Mouse (Mus musculus) heart, embryonic 12.5 days (tissue): ENCODE measurements around the gene Epha4. TPM values are rescaled to one million over a fixed set of nuclear protein-coding genes. Genes with fewer than 3 reads are reported as not detected.

ENCODE experiments used
- ATAC-seq: fragments of 200-750 bp; cut with Nextera tagmentation; 2 replicates; pipeline ENCODE4 v1.8.0; 2017; ENCODE audit warnings: moderate TSS enrichment, moderate library complexity; ENCODE audit not compliant: insufficient number of reproducible peaks, low FRiP score
- H3K27ac ChIP-seq: fragments of 300-500 bp; sonication (generic); 2 replicates; pipeline ENCODE4 v1.5.1; 2016; ENCODE audit warnings: mild to moderate bottlenecking, moderate library complexity; ENCODE audit not compliant: poor library complexity, severe bottlenecking
- H3K27me3 ChIP-seq: fragments of 300-500 bp; sonication (generic); replicated peaks from 2 replicates; pipeline ENCODE4 v1.6.1; 2016; ENCODE audit warnings: mild to moderate bottlenecking, moderate library complexity
- H3K36me3 ChIP-seq: fragments of 300-500 bp; sonication (generic); 2 replicates; pipeline ENCODE4 v1.6.1; 2016; ENCODE audit warnings: mild to moderate bottlenecking, moderate library complexity
- H3K4me1 ChIP-seq: fragments of 300-500 bp; sonication (generic); replicated peaks from 2 replicates; pipeline ENCODE4 v1.6.1; 2016; ENCODE audit warnings: mild to moderate bottlenecking
- H3K4me2 ChIP-seq: fragments of 300-500 bp; sonication (generic); 2 replicates; pipeline ENCODE4 v1.6.1; 2016; ENCODE audit warnings: mild to moderate bottlenecking, moderate library complexity
- H3K4me3 ChIP-seq: fragments of 300-500 bp; sonication (generic); 2 replicates; pipeline ENCODE4 v1.5.1; 2016; ENCODE audit warnings: mild to moderate bottlenecking
- H3K9ac ChIP-seq: fragments of 300-500 bp; sonication (generic); 2 replicates; pipeline ENCODE4 v1.6.1; 2016; ENCODE audit warnings: mild to moderate bottlenecking, moderate library complexity
- H3K9me3 ChIP-seq: fragments of 300-500 bp; sonication (generic); replicated peaks from 2 replicates; pipeline ENCODE4 v1.6.1; 2016; ENCODE audit warnings: mild to moderate bottlenecking, moderate library complexity
- WGBS: fragments of 180-500 bp; shearing (Covaris S2); methylation state at CpG from one replicate; pipeline ENCODE4 v1.1.7; 2016; 5-methylcytosine and 5-hydroxymethylcytosine counted together
- polyA plus RNA-seq: library from polyadenylated mRNA; unstranded; fragments of >200 nt; fragmentation: Nextera tagmentation; extraction: Ambion mirVana; gene quantifications from 2 replicates; pipeline ENCODE4 v1.2.1, GENCODE M21; 2016

Epha4 gene
- polyA plus RNA-seq, 1 experiment from 2014 or later, result 6.2 TPM

DNA sequence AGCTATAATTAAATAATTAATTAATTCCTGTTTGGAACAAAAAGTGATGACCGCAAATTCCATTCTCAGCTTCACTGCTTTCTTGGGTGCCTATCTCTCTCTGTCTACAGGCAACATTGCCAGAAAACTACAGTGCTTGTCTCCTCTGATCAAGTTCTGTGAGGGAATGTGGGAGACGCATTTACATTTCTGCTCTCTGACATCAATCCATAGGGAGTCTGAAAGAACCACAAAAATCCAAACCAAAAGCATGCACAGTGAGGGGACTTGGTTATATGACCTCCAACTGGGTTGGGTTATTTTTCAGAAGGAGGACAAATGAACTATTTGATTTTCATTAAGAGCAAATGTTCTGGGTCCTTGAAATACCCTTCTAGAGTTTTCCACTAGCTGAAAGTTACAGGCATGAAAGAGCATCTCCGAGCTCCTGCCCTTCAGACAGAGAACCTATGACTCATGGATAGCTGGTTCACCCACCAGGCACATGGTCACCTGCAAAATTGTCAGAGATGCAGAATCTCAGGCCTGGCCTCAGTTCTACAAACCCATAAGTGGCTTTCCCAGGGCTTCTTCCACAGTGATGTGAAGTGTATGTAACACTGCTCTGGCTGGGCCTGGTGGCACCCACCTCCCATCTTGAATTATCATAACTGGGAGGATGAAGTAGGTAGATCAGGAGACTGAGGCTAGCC is 75.4 kb downstream of the Epha4 start:
- Histone ChIP-seq H3K36me3 (no peaks in the 10 kb centered on the region), H3K4me1 (peaks cover 29% of the 10 kb centered on the region), H3K27ac (no peak overlapping the region), H3K9me3 (no peaks in the 10 kb centered on the region), H3K9ac (no peak overlapping the region), H3K4me2 (no peak overlapping the region), H3K27me3 (no peaks in the 10 kb centered on the region), H3K4me3 (no peak overlapping the region)
- 79% methylated on average over 3 of the region's 3 CpGs for WGBS
- ATAC-seq, result no peak

DNA sequence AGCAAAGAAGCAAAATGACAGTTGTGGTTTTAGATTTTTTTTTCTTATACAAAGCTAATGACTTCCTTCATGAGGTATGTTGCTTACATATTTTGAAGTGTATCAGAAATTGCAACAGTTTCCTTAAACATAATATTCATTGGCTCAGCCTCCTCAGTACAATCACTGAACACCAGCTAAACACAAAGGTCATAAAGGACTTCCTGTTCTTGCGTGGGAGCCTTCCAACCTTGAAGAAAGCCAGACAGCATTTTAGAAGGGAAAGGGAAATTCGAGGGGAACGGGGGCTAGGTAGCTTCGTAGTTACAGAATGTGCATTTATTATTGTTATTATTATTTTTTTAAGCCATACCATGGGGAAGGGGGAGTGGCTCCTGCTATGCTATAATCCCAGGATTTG is 76.2 kb downstream of the Epha4 start:
- no peak overlapping the region for H3K9ac ChIP-seq
- H3K9me3 ChIP-seq, result no peaks in the 10 kb centered on the region
- ATAC-seq, result no peak
- peaks cover 27% of the 10 kb centered on the region for H3K4me1 ChIP-seq
- no peaks in the 10 kb centered on the region for H3K36me3 ChIP-seq
- H3K27ac ChIP-seq, result no peak overlapping the region
- H3K4me3 ChIP-seq, result no peak overlapping the region
- no peak overlapping the region for H3K4me2 ChIP-seq
- 48% methylated on average over 4 of the region's 4 CpGs for WGBS
- H3K27me3 ChIP-seq, result no peaks in the 10 kb centered on the region

DNA sequence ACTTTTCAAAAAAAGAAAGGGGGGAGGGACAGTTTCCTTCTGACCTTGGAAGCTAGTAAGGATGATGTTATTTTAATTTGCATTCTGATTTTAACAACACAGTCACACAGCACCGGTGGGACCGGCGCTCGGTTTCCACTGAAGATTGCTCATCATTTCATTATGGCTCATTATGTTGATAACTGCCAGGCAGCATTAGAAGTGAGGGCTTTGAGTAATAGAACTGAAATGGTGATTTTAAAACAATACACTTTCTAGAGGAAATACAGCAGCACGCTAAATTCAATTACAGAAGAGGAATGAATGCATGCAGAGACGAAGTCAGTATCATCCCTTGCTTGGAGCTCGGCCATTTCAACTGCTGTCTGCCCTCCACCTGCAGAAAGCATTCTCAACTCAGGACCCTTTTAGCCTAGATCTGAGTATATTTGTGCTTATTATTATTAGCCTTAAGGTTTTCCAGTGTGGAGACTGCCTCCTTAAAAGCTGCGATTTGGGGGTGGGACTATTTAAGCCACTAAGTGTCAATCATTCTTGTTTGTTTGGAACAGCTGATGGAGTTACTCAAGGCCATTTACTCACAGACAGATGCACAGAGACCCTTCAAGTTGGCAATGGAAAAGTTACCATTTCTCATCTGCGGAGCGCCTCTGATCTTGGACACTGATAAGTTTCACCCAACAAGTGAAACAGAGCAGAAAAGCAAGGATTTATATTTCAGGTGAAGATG is 76.8 kb downstream of the Epha4 start:
- no peak overlapping the region for H3K4me2 ChIP-seq
- H3K27me3 ChIP-seq, result no peaks in the 10 kb centered on the region
- H3K9me3 ChIP-seq, result no peaks in the 10 kb centered on the region
- peaks cover 27% of the 10 kb centered on the region for H3K4me1 ChIP-seq
- ATAC-seq, result no peak
- H3K4me3 ChIP-seq, result no peak overlapping the region
- no peak overlapping the region for H3K9ac ChIP-seq
- no peaks in the 10 kb centered on the region for H3K36me3 ChIP-seq
- no peak overlapping the region for H3K27ac ChIP-seq
- WGBS, result 78% methylated on average over 10 of the region's 10 CpGs

DNA sequence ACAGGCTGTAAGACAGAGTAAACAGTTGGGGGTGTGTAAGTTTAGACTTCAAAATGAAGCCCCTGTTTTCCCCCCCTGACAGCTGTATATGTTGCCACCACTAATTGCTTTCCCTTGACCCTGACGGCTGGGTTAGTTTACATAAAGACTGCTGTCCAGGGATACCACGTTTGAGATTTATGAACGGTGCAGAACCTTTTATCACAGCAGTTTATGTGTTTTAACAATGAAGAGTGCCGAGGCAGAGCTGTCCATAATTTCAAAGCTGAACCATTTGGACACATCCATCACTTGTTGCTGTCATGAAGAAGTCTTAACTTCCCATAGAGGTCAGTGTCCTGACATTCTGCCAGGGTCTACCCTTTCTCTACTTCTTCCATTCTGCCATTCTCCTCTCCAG is 79.8 kb downstream of the Epha4 start:
- Histone ChIP-seq H3K27me3 (no peaks in the 10 kb centered on the region), H3K9me3 (no peaks in the 10 kb centered on the region), H3K4me1 (peaks cover 8% of the 10 kb centered on the region; the same call in 1 of the 2 replicates), H3K36me3 (no peaks in the 10 kb centered on the region), H3K4me3 (no peak overlapping the region), H3K4me2 (no peak overlapping the region), H3K9ac (no peak overlapping the region), H3K27ac (no peak overlapping the region)
- 24% methylated on average over 4 of the region's 4 CpGs for WGBS
- no peak for ATAC-seq

DNA sequence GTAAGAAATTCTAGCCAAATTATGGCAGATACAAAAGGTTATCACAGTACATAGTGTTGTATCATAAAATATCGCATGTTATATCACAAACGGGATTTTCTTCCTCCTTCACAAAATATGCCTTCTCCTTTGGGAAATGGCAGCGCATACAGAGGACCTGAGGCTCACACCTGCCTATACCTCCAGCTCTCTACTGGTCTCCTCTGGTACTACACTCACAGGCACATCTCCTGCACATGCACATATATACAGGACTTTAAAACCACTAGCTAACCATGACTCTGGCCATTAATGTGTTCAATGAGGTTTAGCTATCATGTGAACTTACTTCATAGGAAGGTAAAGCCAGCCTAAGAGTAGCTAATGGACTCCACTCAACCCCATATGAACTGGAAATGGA is 81.7 kb downstream of the Epha4 start:
- no peak overlapping the region for H3K27ac ChIP-seq
- no peak overlapping the region for H3K4me3 ChIP-seq
- WGBS, result 89% methylated on average over 3 of the region's 3 CpGs
- no peaks in the 10 kb centered on the region for H3K9me3 ChIP-seq
- no peaks in the 10 kb centered on the region for H3K36me3 ChIP-seq
- peaks cover 5% of the 10 kb centered on the region; the same call in 1 of the 2 replicates for H3K4me1 ChIP-seq
- no peaks in the 10 kb centered on the region for H3K27me3 ChIP-seq
- ATAC-seq, result no peak
- H3K9ac ChIP-seq, result no peak overlapping the region
- H3K4me2 ChIP-seq, result no peak overlapping the region

DNA sequence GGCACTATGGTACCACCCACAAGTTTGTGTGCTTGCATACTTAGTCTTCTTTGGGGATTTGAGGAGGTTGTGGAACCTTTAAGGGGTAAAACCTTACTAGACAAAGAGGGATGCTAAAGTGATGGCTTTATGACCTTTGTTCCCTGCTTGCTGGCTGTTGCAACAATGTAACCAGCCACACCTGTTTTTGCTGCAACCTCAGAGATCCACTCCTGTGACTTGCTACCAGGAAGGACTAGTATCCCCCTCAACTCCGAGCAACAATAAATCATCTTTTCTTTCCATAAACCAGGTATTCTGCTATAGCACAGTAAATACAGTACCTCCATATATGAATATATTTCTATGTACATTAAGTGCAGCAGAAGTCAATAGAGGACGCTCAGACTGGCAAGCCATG is 82.4 kb downstream of the Epha4 start:
- H3K9me3 ChIP-seq, result no peaks in the 10 kb centered on the region
- H3K9ac ChIP-seq, result no peak overlapping the region
- no peak for ATAC-seq
- no peaks in the 10 kb centered on the region for H3K36me3 ChIP-seq
- no peak overlapping the region for H3K4me2 ChIP-seq
- H3K27ac ChIP-seq, result no peak overlapping the region
- H3K27me3 ChIP-seq, result no peaks in the 10 kb centered on the region
- 88% methylated on average over 2 of the region's 2 CpGs for WGBS
- no peak overlapping the region for H3K4me3 ChIP-seq
- peaks cover 5% of the 10 kb centered on the region; the same call in 1 of the 2 replicates for H3K4me1 ChIP-seq

DNA sequence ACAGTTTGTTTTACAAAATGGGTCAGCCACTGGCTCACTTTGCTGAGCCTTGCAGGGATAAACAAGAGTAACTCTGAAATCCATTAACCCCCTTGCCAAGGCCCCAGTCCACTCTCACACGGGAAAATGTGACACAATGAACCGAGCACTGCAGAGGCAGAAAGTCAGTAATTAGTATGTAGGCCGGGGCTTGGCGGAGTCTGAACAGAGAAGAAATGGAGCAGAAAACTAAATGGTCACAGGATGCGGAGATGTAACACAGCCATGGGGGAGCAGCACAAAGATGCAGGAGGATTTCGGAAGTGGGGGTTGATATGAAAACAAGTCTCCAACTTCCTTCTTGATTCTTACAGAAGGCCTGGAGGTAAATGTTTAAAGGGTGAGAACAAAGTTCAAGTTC is 85.7 kb downstream of the Epha4 start:
- Histone ChIP-seq H3K4me2 (no peak overlapping the region), H3K27me3 (no peaks in the 10 kb centered on the region), H3K36me3 (peaks cover 10% of the 10 kb centered on the region; the same call in 1 of the 2 replicates), H3K27ac (no peak overlapping the region), H3K4me3 (no peak overlapping the region), H3K9me3 (no peaks in the 10 kb centered on the region), H3K9ac (no peak overlapping the region), H3K4me1 (peaks cover 7% of the 10 kb centered on the region; the same call in 1 of the 2 replicates)
- ATAC-seq, result no peak
- WGBS, result 77% methylated on average over 6 of the region's 6 CpGs

DNA sequence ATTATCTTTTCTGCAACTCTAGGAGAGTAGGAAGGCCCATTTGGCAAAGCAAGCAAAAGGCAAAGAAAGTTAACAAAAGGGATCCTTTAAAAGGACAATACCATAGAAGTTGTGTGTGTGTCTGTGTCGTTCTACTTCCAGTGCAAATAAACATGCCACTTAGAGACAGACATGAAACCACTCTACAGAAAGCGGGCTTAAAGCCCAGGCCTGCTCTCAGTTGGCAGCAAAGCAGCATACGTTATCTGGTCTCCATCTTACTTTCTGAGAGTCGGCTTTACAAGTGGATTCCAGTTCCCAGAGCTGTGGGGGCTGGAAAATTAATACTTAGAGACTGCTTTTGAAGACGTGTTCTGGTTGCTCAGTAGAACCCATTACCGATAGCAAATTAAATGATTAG is 87.9 kb downstream of the Epha4 start:
- H3K27ac ChIP-seq, result no peak overlapping the region
- 44% methylated on average over 6 of the region's 6 CpGs for WGBS
- no peak for ATAC-seq

DNA sequence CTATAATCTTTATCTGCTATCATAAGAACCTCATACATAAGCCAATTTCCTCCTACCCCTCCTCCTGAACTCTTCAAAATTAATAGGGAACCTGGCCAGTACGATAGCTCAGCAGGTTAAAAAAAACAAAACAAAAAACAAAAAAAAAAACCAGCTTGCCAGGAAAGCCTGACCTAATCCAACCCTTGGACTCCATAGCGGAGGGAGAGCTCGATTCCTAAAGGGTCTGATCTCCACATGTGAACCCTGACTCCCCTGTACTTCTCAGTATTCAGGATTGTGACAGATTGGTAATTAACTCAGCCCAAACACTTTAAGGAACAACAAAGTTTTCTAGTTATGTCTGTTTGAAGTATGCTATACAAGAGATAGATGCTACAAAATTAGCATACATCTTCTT is 89.7 kb downstream of the Epha4 start:
- H3K4me1 ChIP-seq, result peaks cover 18% of the 10 kb centered on the region
- H3K4me2 ChIP-seq, result no peak overlapping the region
- H3K36me3 ChIP-seq, result peaks cover 10% of the 10 kb centered on the region; the same call in 1 of the 2 replicates
- WGBS, result 84% methylated on average over 3 of the region's 3 CpGs
- H3K4me3 ChIP-seq, result no peak overlapping the region
- ATAC-seq, result no peak
- no peaks in the 10 kb centered on the region for H3K9me3 ChIP-seq
- H3K27me3 ChIP-seq, result no peaks in the 10 kb centered on the region
- no peak overlapping the region for H3K27ac ChIP-seq
- H3K9ac ChIP-seq, result no peak overlapping the region

More for the DNA sequence above, 87.9 kb downstream of the Epha4 start:
- H3K9ac ChIP-seq, result no peak overlapping the region
- peaks cover 10% of the 10 kb centered on the region; the same call in 1 of the 2 replicates for H3K36me3 ChIP-seq
- no peak overlapping the region for H3K4me3 ChIP-seq
- H3K9me3 ChIP-seq, result no peaks in the 10 kb centered on the region
- H3K4me1 ChIP-seq, result peaks cover 15% of the 10 kb centered on the region
- H3K27me3 ChIP-seq, result no peaks in the 10 kb centered on the region
- H3K4me2 ChIP-seq, result no peak overlapping the region

DNA sequence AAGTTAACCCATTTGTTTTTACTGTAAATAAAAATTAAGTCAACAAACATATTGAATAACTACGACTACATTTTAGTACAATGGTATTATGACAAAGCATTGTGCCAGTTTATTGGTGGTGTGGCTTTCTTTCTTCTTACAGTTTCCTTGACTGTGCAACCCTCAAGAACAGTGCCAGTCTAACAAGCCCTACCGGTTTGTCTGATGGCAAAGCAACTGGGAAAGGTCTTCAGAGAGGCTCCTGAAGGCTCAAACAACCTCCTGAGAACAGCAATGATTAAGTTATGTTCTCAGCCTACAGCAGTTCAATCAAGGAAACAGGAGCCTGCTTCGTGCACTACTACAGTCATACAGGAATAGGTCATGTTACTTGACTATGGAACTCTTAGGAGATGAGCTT is 93.8 kb downstream of the Epha4 start:
- no peak for ATAC-seq
- H3K27me3 ChIP-seq, result no peaks in the 10 kb centered on the region
- WGBS, result 91% methylated on average over 3 of the region's 3 CpGs

DNA sequence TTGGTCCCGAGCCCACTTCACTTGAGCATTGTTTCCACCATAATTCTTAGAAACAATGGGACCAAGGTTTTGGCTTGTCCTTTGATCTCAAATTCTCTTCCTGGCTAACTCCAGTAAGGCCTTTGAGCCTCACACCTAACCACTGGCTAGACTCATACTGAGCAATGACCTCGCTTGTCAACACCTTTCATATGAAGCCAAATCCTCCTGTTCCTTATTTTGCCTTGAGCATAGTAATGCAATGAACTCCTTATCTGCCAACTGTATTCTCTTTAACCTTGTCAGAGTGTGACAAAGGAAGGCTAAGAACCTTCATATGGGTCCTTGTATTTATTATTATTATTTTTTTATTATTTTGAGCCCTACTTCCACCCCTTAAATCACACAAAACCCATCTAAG is 94.5 kb downstream of the Epha4 start:
- ATAC-seq, result no peak
- Histone ChIP-seq H3K27me3 (no peaks in the 10 kb centered on the region), H3K27ac (no peak overlapping the region), H3K4me3 (no peak overlapping the region), H3K4me1 (peaks cover 12% of the 10 kb centered on the region), H3K9ac (no peak overlapping the region), H3K4me2 (no peak overlapping the region), H3K36me3 (no peaks in the 10 kb centered on the region), H3K9me3 (no peaks in the 10 kb centered on the region)
- 61% methylated on average over 2 of the region's 2 CpGs for WGBS

More for the DNA sequence above, 93.8 kb downstream of the Epha4 start:
- Histone ChIP-seq H3K4me2 (no peak overlapping the region), H3K27ac (no peak overlapping the region), H3K4me3 (no peak overlapping the region), H3K9ac (no peak overlapping the region), H3K36me3 (peaks cover 4% of the 10 kb centered on the region; the same call in 1 of the 2 replicates), H3K4me1 (peaks cover 12% of the 10 kb centered on the region), H3K9me3 (no peaks in the 10 kb centered on the region)
